Mouse (Mus musculus): ENCODE measurements at regions not wholly inside any gene's neighbourhood (a gene's known extent, or its start where the extent isn't known, plus 50 kb on each side); places are given as distances from the start of the nearest gene placed in this dataset.

DNA sequence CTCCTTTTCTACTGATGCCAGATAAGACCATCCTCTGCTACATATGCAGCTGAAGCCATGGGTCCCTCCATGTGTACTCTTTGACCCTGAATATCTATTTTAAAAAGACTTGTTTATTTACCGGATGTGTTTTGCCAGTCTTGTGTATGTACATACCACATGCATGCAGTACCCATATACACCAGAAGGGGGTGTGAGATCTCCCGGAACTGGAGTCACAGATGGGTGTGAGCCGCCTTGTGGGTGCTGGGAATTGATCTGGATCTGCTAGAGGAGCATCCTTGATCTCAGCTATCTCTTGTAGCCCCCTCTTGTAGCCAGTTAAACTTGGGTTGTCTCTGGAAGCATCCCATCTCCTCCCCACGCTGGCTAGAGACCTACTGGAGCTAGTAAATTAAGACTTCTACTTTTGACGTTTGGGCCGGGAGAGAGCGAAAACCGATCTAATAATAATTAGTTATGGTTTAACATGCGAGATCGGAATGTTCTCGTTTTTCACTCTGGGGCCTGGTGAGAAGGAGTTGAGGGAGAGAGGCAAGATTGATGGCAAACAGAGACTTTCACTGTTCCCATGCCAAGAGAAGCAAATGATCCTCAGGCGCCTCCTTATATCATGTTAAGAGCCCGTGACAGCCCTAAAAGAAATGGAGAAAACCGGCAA is 77.6 kb downstream of the Gas1 start:
- no peak for ATAC-seq
- Histone ChIP-seq H3K27ac (ENCODE audit: low read length) (no peak overlapping the region), H3K9me3 (replicated peaks; ENCODE audit: control insufficient read depth, low read length, poor library complexity, severe bottlenecking) (no peaks in the 10 kb centered on the region), H3K9ac (ENCODE audit: low read depth, low read length) (no peak overlapping the region), H3K36me3 (ENCODE audit: control insufficient read depth, insufficient read depth, low read length) (no peaks in the 10 kb centered on the region), H3K4me3 (ENCODE audit: low read depth, low read length) (no peak overlapping the region), H3K27me3 (ENCODE audit: control insufficient read depth, insufficient read depth, low read depth, low read length) (no peaks in the 10 kb centered on the region), H3K4me1 (ENCODE audit: control insufficient read depth, insufficient read depth, low read length) (no peaks in the 10 kb centered on the region), H3K4me2 (ENCODE audit: low read length) (no peak overlapping the region)
- WGBS: 82% methylated on average over 14 of the region's 14 CpGs

DNA sequence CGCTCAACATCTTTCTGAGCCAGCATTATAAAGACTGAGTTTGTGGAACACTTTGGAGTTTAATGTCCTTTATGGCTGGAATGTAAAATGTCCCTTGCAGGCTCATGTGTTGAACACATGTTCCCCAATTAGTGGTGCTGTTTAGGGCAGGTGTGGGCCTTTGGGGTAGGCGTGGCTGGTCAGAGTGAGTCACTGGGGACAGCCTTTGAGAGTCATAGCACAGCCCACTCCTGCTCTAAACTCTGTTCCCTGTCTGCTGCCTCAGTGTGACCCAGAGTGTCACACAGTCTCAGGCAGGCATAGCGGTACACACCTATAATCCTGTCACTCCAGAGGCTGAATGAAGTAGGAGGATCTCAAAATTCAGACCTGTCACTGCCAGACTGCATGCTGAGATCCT is 78.8 kb downstream of the Gas1 start:
- no peaks in the 10 kb centered on the region for H3K4me1 ChIP-seq (ENCODE audit: control insufficient read depth, insufficient read depth, low read length)
- ATAC-seq: no peak
- WGBS: 84% methylated on average over 3 of the region's 3 CpGs
- no peak overlapping the region for H3K9ac ChIP-seq (ENCODE audit: low read depth, low read length)
- H3K36me3 ChIP-seq (ENCODE audit: control insufficient read depth, insufficient read depth, low read length): no peaks in the 10 kb centered on the region
- no peak overlapping the region for H3K4me2 ChIP-seq (ENCODE audit: low read length)
- no peaks in the 10 kb centered on the region for H3K27me3 ChIP-seq (ENCODE audit: control insufficient read depth, insufficient read depth, low read depth, low read length)
- H3K9me3 ChIP-seq (replicated peaks; ENCODE audit: control insufficient read depth, low read length, poor library complexity, severe bottlenecking): no peaks in the 10 kb centered on the region
- H3K4me3 ChIP-seq (ENCODE audit: low read depth, low read length): no peak overlapping the region
- no peak overlapping the region for H3K27ac ChIP-seq (ENCODE audit: low read length)

DNA sequence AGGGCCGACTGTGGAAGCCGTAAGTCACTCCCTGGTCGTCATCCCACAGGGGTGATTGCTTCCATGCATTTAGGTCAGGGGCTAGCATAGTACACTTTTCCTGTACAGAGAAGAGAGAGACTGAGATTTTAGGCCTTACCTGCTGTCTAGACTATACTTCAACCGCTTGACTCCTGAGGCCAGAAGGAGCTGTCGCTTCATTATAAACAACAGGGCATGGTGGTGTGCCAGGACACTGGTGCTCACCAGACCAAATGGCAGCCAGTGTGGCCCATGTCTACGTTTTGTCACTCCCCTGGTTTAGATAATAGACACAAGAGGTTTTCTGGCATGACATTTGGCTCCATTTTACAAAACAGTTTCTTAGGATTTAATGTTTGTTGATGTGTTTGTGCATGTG is 79.4 kb downstream of the Gas1 start:
- Histone ChIP-seq H3K4me2 (ENCODE audit: low read length) (no peak overlapping the region), H3K36me3 (ENCODE audit: control insufficient read depth, insufficient read depth, low read length) (no peaks in the 10 kb centered on the region), H3K4me1 (ENCODE audit: control insufficient read depth, insufficient read depth, low read length) (no peaks in the 10 kb centered on the region), H3K27me3 (ENCODE audit: control insufficient read depth, insufficient read depth, low read depth, low read length) (no peaks in the 10 kb centered on the region), H3K27ac (ENCODE audit: low read length) (no peak overlapping the region), H3K9ac (ENCODE audit: low read depth, low read length) (no peak overlapping the region), H3K9me3 (replicated peaks; ENCODE audit: control insufficient read depth, low read length, poor library complexity, severe bottlenecking) (no peaks in the 10 kb centered on the region), H3K4me3 (ENCODE audit: low read depth, low read length) (no peak overlapping the region)
- ATAC-seq: no peak
- 71% methylated on average over 6 of the region's 6 CpGs for WGBS

DNA sequence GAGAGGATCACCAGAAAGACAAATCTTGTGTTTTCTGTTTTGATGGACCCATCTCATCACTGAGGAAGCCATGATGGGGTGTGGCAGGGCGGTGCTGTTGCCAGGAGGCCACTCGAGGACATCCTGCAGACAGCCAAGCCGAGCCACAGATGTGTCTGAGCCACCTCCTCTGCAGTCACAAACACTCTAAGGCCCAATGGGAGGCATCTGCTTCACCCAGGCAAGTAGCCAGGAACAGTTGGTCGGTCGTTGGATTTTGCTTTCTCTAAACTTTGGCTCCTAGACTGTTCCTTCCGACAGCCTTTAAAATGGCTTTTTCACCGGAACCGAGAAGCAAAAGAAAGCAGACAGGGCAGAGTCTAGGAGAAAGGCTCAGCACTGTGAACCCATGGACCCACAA is 90.5 kb downstream of the Gas1 start:
- H3K4me1 ChIP-seq (ENCODE audit: control insufficient read depth, insufficient read depth, low read length): peaks cover 5% of the 10 kb centered on the region
- no peaks in the 10 kb centered on the region; the same call in 1 of the 2 replicates for H3K27me3 ChIP-seq (ENCODE audit: control insufficient read depth, insufficient read depth, low read depth, low read length)
- no peak overlapping the region for H3K9ac ChIP-seq (ENCODE audit: low read depth, low read length)
- WGBS: 89% methylated on average over 8 of the region's 8 CpGs
- H3K4me3 ChIP-seq (ENCODE audit: low read depth, low read length): no peak overlapping the region
- no peak overlapping the region for H3K27ac ChIP-seq (ENCODE audit: low read length)
- no peaks in the 10 kb centered on the region for H3K9me3 ChIP-seq (replicated peaks; ENCODE audit: control insufficient read depth, low read length, poor library complexity, severe bottlenecking)
- H3K36me3 ChIP-seq (ENCODE audit: control insufficient read depth, insufficient read depth, low read length): no peaks in the 10 kb centered on the region
- H3K4me2 ChIP-seq (ENCODE audit: low read length): no peak overlapping the region
- no peak for ATAC-seq

DNA sequence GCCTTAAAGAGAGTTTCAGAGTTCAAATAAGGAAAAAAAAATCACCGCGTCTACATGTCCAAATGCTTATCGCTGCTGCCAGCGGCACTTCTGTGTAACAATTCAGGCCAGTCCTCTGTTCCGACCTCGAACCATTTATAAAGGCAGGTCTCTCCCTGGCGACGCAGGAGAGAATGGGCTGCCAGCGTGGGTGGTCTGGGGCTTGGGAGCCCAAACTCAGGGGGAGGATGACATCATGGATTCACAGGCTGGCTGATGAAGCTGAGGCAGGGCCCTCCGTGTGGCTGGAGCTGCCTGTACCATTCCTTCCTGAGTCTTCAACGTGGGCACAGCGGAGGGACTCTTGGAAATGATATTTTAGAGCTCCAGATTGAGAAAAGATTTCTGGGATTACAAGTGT is 92.2 kb downstream of the Gas1 start:
- ATAC-seq: peak; percentile 66
- Histone ChIP-seq H3K27ac (ENCODE audit: low read length) (no peak overlapping the region), H3K4me1 (ENCODE audit: control insufficient read depth, insufficient read depth, low read length) (peaks cover 5% of the 10 kb centered on the region), H3K27me3 (ENCODE audit: control insufficient read depth, insufficient read depth, low read depth, low read length) (no peaks in the 10 kb centered on the region; the same call in 1 of the 2 replicates), H3K4me3 (ENCODE audit: low read depth, low read length) (no peak overlapping the region), H3K9ac (ENCODE audit: low read depth, low read length) (no peak overlapping the region), H3K9me3 (replicated peaks; ENCODE audit: control insufficient read depth, low read length, poor library complexity, severe bottlenecking) (no peaks in the 10 kb centered on the region), H3K36me3 (ENCODE audit: control insufficient read depth, insufficient read depth, low read length) (no peaks in the 10 kb centered on the region), H3K4me2 (ENCODE audit: low read length) (peak overlapping the region; percentile 46)
- WGBS: 13% methylated on average over 12 of the region's 12 CpGs

DNA sequence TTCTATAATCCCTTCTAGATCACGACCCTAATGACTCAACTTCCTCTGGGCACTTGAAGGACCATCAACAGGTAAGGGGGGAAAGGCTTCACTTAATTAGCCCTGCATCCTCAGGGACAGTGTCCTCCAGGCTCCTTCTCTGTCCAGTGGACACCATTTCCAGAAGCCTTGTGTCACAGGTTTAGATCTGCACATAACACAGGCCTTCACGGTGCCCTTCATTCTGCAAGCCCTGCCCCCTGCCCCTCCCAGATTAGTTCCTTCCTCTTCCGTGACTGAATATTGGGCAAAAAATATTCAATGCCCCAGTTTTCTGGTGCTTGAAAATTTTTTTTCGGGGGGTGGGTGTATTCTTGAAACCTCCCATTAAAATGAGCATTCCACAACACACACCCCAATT is 92.9 kb downstream of the Gas1 start:
- no peaks in the 10 kb centered on the region; the same call in 1 of the 2 replicates for H3K27me3 ChIP-seq (ENCODE audit: control insufficient read depth, insufficient read depth, low read depth, low read length)
- no peaks in the 10 kb centered on the region for H3K9me3 ChIP-seq (replicated peaks; ENCODE audit: control insufficient read depth, low read length, poor library complexity, severe bottlenecking)
- no peak overlapping the region for H3K9ac ChIP-seq (ENCODE audit: low read depth, low read length)
- H3K36me3 ChIP-seq (ENCODE audit: control insufficient read depth, insufficient read depth, low read length): no peaks in the 10 kb centered on the region
- peaks cover 5% of the 10 kb centered on the region for H3K4me1 ChIP-seq (ENCODE audit: control insufficient read depth, insufficient read depth, low read length)
- no peak overlapping the region for H3K4me2 ChIP-seq (ENCODE audit: low read length)
- H3K4me3 ChIP-seq (ENCODE audit: low read depth, low read length): no peak overlapping the region
- ATAC-seq: no peak; the same call in 1 of the 2 replicates
- WGBS: 48% methylated on average over 4 of the region's 4 CpGs
- H3K27ac ChIP-seq (ENCODE audit: low read length): no peak overlapping the region

DNA sequence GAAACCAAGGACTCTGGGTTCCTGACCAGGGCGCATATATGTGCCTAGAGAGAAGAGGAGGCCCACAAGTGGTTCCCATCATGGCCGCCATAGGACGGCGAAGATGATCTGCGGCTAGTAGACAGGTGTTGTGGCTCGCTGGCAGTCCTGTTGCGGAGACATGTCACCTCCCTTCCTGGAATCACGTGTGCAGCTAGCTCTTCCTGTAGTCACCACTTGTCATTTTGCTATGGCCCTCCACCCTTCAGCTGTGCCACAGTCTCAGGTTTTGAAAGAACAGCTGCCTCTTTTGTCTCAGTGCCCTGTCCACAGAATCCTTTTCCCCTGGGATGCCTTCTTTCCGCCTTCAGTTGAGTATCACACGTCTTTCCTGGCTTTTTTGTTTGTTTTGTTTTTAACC is 97.1 kb downstream of the Gas1 start:
- no peaks in the 10 kb centered on the region; the same call in 1 of the 2 replicates for H3K27me3 ChIP-seq (ENCODE audit: control insufficient read depth, insufficient read depth, low read depth, low read length)
- no peak overlapping the region for H3K27ac ChIP-seq (ENCODE audit: low read length)
- 79% methylated on average over 10 of the region's 10 CpGs for WGBS
- no peak overlapping the region for H3K4me3 ChIP-seq (ENCODE audit: low read depth, low read length)
- no peaks in the 10 kb centered on the region for H3K9me3 ChIP-seq (replicated peaks; ENCODE audit: control insufficient read depth, low read length, poor library complexity, severe bottlenecking)
- peaks cover 5% of the 10 kb centered on the region for H3K4me1 ChIP-seq (ENCODE audit: control insufficient read depth, insufficient read depth, low read length)
- ATAC-seq: no peak
- H3K36me3 ChIP-seq (ENCODE audit: control insufficient read depth, insufficient read depth, low read length): no peaks in the 10 kb centered on the region
- H3K9ac ChIP-seq (ENCODE audit: low read depth, low read length): no peak overlapping the region
- H3K4me2 ChIP-seq (ENCODE audit: low read length): no peak overlapping the region

DNA sequence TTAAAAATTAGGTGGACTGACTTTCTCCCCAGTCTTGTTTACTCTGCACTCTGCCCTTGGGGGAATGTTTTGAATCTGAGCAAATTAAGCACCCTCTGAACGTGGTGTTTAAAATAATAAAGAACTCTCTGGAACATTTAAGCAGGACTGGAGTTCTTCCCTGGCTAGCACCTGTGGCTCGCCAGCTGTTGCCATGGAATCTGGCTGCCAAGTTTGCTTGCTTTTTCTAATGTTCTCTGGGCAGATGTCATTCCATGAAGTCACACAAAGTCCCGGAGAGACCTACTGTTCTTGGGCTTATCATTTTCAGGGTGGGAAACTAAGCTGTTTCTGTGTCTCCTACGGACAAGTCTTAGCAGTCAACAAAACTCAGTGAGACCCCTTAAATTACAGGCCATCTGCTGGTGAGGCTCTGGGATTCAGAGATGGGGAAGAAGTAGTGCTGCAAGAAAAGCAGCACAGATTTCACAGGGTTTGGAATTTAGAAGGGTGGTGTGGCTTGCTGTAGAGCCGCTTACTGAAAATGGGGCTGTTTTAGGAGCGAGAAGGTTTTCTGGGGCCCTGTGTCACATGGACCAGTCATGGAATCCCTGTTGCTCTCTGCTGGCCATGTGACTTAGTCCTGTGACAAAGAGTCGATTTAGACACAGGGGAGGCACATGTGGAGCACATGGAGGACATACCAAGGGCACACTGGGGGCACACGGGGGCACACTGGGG is 98.7 kb downstream of the Gas1 start:
- no peaks in the 10 kb centered on the region for H3K4me1 ChIP-seq (ENCODE audit: control insufficient read depth, insufficient read depth, low read length)
- H3K27me3 ChIP-seq (ENCODE audit: control insufficient read depth, insufficient read depth, low read depth, low read length): no peaks in the 10 kb centered on the region
- no peaks in the 10 kb centered on the region for H3K36me3 ChIP-seq (ENCODE audit: control insufficient read depth, insufficient read depth, low read length)
- H3K9ac ChIP-seq (ENCODE audit: low read depth, low read length): no peak overlapping the region
- 84% methylated on average over 8 of the region's 8 CpGs for WGBS
- no peak overlapping the region for H3K4me3 ChIP-seq (ENCODE audit: low read depth, low read length)
- H3K9me3 ChIP-seq (replicated peaks; ENCODE audit: control insufficient read depth, low read length, poor library complexity, severe bottlenecking): no peaks in the 10 kb centered on the region
- H3K4me2 ChIP-seq (ENCODE audit: low read length): no peak overlapping the region
- ATAC-seq: no peak
- H3K27ac ChIP-seq (ENCODE audit: low read length): no peak overlapping the region

DNA sequence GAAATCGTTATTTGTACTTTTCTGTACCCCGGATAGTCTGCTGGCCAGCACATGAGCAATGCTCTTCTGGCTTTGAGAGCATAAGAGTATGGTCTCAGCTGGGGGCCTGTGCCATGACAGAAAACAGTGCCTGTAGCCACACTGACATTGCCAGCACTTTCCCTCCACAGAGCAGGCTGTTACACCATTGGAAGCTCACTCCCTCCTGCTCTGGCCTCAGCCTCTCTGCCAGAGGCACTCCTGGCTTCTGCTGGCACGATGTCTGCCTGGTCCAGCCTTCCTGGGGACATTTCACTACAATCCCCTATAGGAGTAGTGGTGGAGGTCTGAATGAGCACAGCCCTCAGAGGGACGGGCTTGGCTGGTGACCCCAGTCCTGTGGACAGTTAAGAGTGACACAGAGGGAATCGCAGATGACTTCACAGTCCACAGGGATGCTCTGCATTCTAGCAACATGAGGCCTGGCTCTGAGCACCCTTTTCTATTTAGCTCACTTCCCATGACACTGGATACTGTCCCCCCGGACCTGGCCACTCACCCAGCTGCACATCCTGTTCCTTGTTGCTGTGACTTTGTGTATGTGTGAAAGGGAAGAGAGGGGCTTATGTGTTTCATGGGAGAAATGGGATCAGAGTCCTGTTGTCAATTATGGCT is 100.9 kb downstream of the Gas1 start:
- WGBS: 62% methylated on average over 6 of the region's 6 CpGs
- no peaks in the 10 kb centered on the region for H3K36me3 ChIP-seq (ENCODE audit: control insufficient read depth, insufficient read depth, low read length)
- no peak overlapping the region for H3K4me3 ChIP-seq (ENCODE audit: low read depth, low read length)
- H3K9ac ChIP-seq (ENCODE audit: low read depth, low read length): no peak overlapping the region
- H3K27ac ChIP-seq (ENCODE audit: low read length): no peak overlapping the region
- ATAC-seq: no peak
- H3K4me1 ChIP-seq (ENCODE audit: control insufficient read depth, insufficient read depth, low read length): no peaks in the 10 kb centered on the region
- H3K9me3 ChIP-seq (replicated peaks; ENCODE audit: control insufficient read depth, low read length, poor library complexity, severe bottlenecking): no peaks in the 10 kb centered on the region
- no peak overlapping the region for H3K4me2 ChIP-seq (ENCODE audit: low read length)
- no peaks in the 10 kb centered on the region for H3K27me3 ChIP-seq (ENCODE audit: control insufficient read depth, insufficient read depth, low read depth, low read length)

Data from midbrain, embryonic 16.5 days (tissue).